Comparison of ENCODE assay signal across 14 mouse cellular contexts in genomic region chr4:132569115-132569514, GRCm38 (mm10). TPM values are rescaled to one million over a fixed set of nuclear protein-coding genes. Genes with fewer than 3 reads are reported as not detected.
DNase-seq lines count a peak whose midpoint lies in the region; ATAC-seq and TF ChIP-seq lines count a peak whose summit lies in the region.
"Had no signal": no experiment of that assay in that cellular context is flagged by ENCODE, and none has a peak within 500 bp of the region (broad histone marks: within the 10 kb centered on the region; RNA-seq: fewer than 3 reads in every experiment).

No protein-coding gene starts in this region.

- no peak for TF ChIP-seq POLR2A in spleen, adult 2 months (IDR thresholded peaks at IDR 0.05; ENCODE audit: low read depth, low read length)

- no peaks in the 10 kb centered on the region for H3K9me3 ChIP-seq in hindbrain, postnatal 0 days (ENCODE audit: low read length)
- no peaks in the 10 kb centered on the region for H3K9me3 ChIP-seq in hindbrain, embryonic 13.5 days
- no peaks in the 10 kb centered on the region for H3K9me3 ChIP-seq in stomach, postnatal 0 days (ENCODE audit: control insufficient read depth, low read length)
- H3K9me3 ChIP-seq: liver, embryonic 15.5 days; stomach, embryonic 15.5 days had no signal

- no peaks in the 10 kb centered on the region for H3K4me1 ChIP-seq in hindbrain, postnatal 0 days (ENCODE audit: insufficient read depth, low read length)
- H3K4me1 ChIP-seq in hindbrain, embryonic 13.5 days (replicated peaks), result no peaks in the 10 kb centered on the region
- peaks cover 9% of the 10 kb centered on the region; the same call in 1 of the 2 replicates for H3K4me1 ChIP-seq in spleen, adult 2 months (ENCODE audit: control insufficient read depth, insufficient read depth, insufficient read length)
- no peaks in the 10 kb centered on the region for H3K4me1 ChIP-seq in stomach, postnatal 0 days (replicated peaks; ENCODE audit: control insufficient read depth, insufficient read depth)

- no peak for TF ChIP-seq EP300 in stomach, postnatal 0 days (optimal IDR thresholded peaks at IDR 0.05)

- 93% methylated on average over 5 of the region's 5 CpGs for WGBS in hindbrain, postnatal 0 days
- WGBS in hindbrain, embryonic 13.5 days, result 91% methylated on average over 5 of the region's 5 CpGs
- WGBS in spleen, adult 2 months, result 96% methylated on average over 5 of the region's 5 CpGs
- 94% methylated on average over 5 of the region's 5 CpGs for WGBS in stomach, postnatal 0 days

- no peak overlapping the region for H3K4me3 ChIP-seq in hindbrain, postnatal 0 days (ENCODE audit: low read length)
- no peak overlapping the region for H3K4me3 ChIP-seq in hindbrain, embryonic 13.5 days
- H3K4me3 ChIP-seq in spleen, adult 2 months (ENCODE audit: extremely low read depth, insufficient read depth, insufficient read length), result no peak overlapping the region
- no peak overlapping the region for H3K4me3 ChIP-seq in stomach, postnatal 0 days (ENCODE audit: low read depth, low read length)
- H3K4me3 ChIP-seq: hindbrain, embryonic 10.5 days; liver, embryonic 15.5 days; megakaryocyte, embryonic 14.5 days; stomach, embryonic 15.5 days had no signal

- H3K36me3 ChIP-seq in hindbrain, postnatal 0 days (ENCODE audit: insufficient read depth, low read length), result no peaks in the 10 kb centered on the region
- H3K36me3 ChIP-seq in hindbrain, embryonic 13.5 days, result no peaks in the 10 kb centered on the region
- no peaks in the 10 kb centered on the region for H3K36me3 ChIP-seq in spleen, adult 2 months (ENCODE audit: control insufficient read depth, insufficient read depth, low read length)
- no peaks in the 10 kb centered on the region for H3K36me3 ChIP-seq in stomach, postnatal 0 days (ENCODE audit: control insufficient read depth, insufficient read depth, low read length)
- H3K36me3 ChIP-seq: hindbrain, embryonic 10.5 days; liver, embryonic 15.5 days; stomach, embryonic 15.5 days had no signal

- H3K27ac ChIP-seq in hindbrain, postnatal 0 days, result no peak overlapping the region
- H3K27ac ChIP-seq in hindbrain, embryonic 13.5 days, result no peak overlapping the region
- no peak overlapping the region for H3K27ac ChIP-seq in spleen, adult 2 months (ENCODE audit: insufficient read depth, low read length)
- H3K27ac ChIP-seq in stomach, postnatal 0 days (replicated peaks), result no peak overlapping the region
- H3K27ac ChIP-seq: hindbrain, embryonic 10.5 days; liver, embryonic 15.5 days; stomach, embryonic 15.5 days had no signal

- no peak overlapping the region for H3K9ac ChIP-seq in hindbrain, postnatal 0 days (replicated peaks; ENCODE audit: low read length)
- no peak overlapping the region for H3K9ac ChIP-seq in hindbrain, embryonic 13.5 days
- H3K9ac ChIP-seq in stomach, postnatal 0 days (ENCODE audit: low read length), result no peak overlapping the region
- H3K9ac ChIP-seq: liver, embryonic 15.5 days; stomach, embryonic 15.5 days had no signal

- DNase-seq in hindbrain, postnatal 0 days (ENCODE audit: low spot score), result no peak
- DNase-seq in spleen, adult 2 months (ENCODE audit: low read depth in 1 of 2, low spot score in 2 of 2), result no peak
- DNase-seq in spleen, postnatal 4 days (ENCODE audit: low spot score in 2 of 2), result no peak
- DNase-seq in R1 (ENCODE audit: low read depth, low spot score), result peak; percentile 79
- no peak for DNase-seq in stomach, postnatal 0 days (ENCODE audit: low spot score)
- DNase-seq in layer of hippocampus, postnatal 25 days (ENCODE audit: extremely low spot score in 1 of 2, low spot score in 1 of 2), result no peak
- DNase-seq: adrenal gland, postnatal 36 days; cerebellum, postnatal 25 days; kidney, postnatal 10 days had no signal

- no peak for ATAC-seq in hindbrain, postnatal 0 days
- no peak for ATAC-seq in hindbrain, embryonic 13.5 days (ENCODE audit: low FRiP score)
- ATAC-seq in stomach, postnatal 0 days (ENCODE audit: low FRiP score, low TSS enrichment), result no peak

- TF ChIP-seq CTCF in hindbrain, postnatal 0 days (IDR thresholded peaks at IDR 0.05; ENCODE audit: low read depth), result peak; percentile 52
- TF ChIP-seq CTCF in spleen, adult 2 months (IDR thresholded peaks at IDR 0.05; ENCODE audit: extremely low read depth, insufficient read depth, insufficient read length, insufficient replicate concordance), result peak; percentile 1; the same call in 1 of the 2 replicates
- peak; percentile 63 for TF ChIP-seq CTCF in stomach, postnatal 0 days (IDR thresholded peaks at IDR 0.05; ENCODE audit: low read depth)

- H3K4me2 ChIP-seq in hindbrain, postnatal 0 days (ENCODE audit: low read depth, low read length), result no peak overlapping the region
- no peak overlapping the region for H3K4me2 ChIP-seq in hindbrain, embryonic 13.5 days
- H3K4me2 ChIP-seq in stomach, postnatal 0 days (replicated peaks; ENCODE audit: low read depth), result no peak overlapping the region
- H3K4me2 ChIP-seq: liver, embryonic 15.5 days; stomach, embryonic 15.5 days had no signal

- H3K27me3 ChIP-seq in hindbrain, postnatal 0 days (ENCODE audit: insufficient read depth, low read length), result no peaks in the 10 kb centered on the region
- no peaks in the 10 kb centered on the region for H3K27me3 ChIP-seq in hindbrain, embryonic 13.5 days
- H3K27me3 ChIP-seq in spleen, adult 2 months (ENCODE audit: control insufficient read depth, insufficient read depth, low read length), result no peaks in the 10 kb centered on the region
- H3K27me3 ChIP-seq in stomach, postnatal 0 days (ENCODE audit: control insufficient read depth, insufficient read depth, low read length), result no peaks in the 10 kb centered on the region
- H3K27me3 ChIP-seq: liver, embryonic 15.5 days; stomach, embryonic 15.5 days had no signal

RNA-seq across cellular contexts. Expression of gene Ptafr, which starts 5.2 kb away (rescaled TPM):
- total RNA-seq in hindbrain, postnatal 0 days (2014; rRNA removed), result 0.32 and 0.63 TPM in 2 replicates
- polyA plus RNA-seq in hindbrain, postnatal 0 days (2015; fragmentation: Nextera tagmentation; extraction: Ambion mirVana), result 0.61 and 0.64 TPM in 2 replicates
- polyA plus RNA-seq in hindbrain, embryonic 13.5 days (2015; fragmentation: Nextera tagmentation; extraction: Ambion mirVana), result 0.82 and 0.83 TPM in 2 replicates
- 10.5 and 10.6 TPM in 2 replicates for polyA plus RNA-seq in spleen, adult 2 months (2012; rRNA removed)
- polyA plus RNA-seq in stomach, postnatal 0 days (2015; fragmentation: Nextera tagmentation; extraction: Ambion mirVana), result 0.88 and 0.90 TPM in 2 replicates
- total RNA-seq in layer of hippocampus, postnatal 25 days (2021), result 1 to 10 TPM; 1.4 to 1.9 TPM

RNA-seq across cellular contexts. Expression of gene Dnajc8, which starts 33.8 kb away (rescaled TPM):
- 64.6 and 95.5 TPM in 2 replicates for total RNA-seq in hindbrain, postnatal 0 days (2014; rRNA removed)
- polyA plus RNA-seq in hindbrain, postnatal 0 days (2015; fragmentation: Nextera tagmentation; extraction: Ambion mirVana), result 142 and 162 TPM in 2 replicates
- 154 and 156 TPM in 2 replicates for polyA plus RNA-seq in hindbrain, embryonic 13.5 days (2015; fragmentation: Nextera tagmentation; extraction: Ambion mirVana)
- 17.8 and 18.2 TPM in 2 replicates for polyA plus RNA-seq in spleen, adult 2 months (2012; rRNA removed)
- polyA plus RNA-seq in stomach, postnatal 0 days (2015; fragmentation: Nextera tagmentation; extraction: Ambion mirVana), result 103 and 116 TPM in 2 replicates
- 10 to 100 TPM; 84.5 to 88.5 TPM for total RNA-seq in layer of hippocampus, postnatal 25 days (2021)

RNA-seq across cellular contexts. Expression of gene Atpif1, which starts 35.7 kb away (rescaled TPM):
- 341 and 518 TPM in 2 replicates for total RNA-seq in hindbrain, postnatal 0 days (2014; rRNA removed)
- polyA plus RNA-seq in hindbrain, postnatal 0 days (2015; fragmentation: Nextera tagmentation; extraction: Ambion mirVana), result 1,637 and 1,748 TPM in 2 replicates
- 1,428 and 1,433 TPM in 2 replicates for polyA plus RNA-seq in hindbrain, embryonic 13.5 days (2015; fragmentation: Nextera tagmentation; extraction: Ambion mirVana)
- polyA plus RNA-seq in spleen, adult 2 months (2012; rRNA removed), result 69.5 and 73.4 TPM in 2 replicates
- 1,179 and 1,213 TPM in 2 replicates for polyA plus RNA-seq in stomach, postnatal 0 days (2015; fragmentation: Nextera tagmentation; extraction: Ambion mirVana)
- total RNA-seq in layer of hippocampus, postnatal 25 days (2021), result 100 to 1,000 TPM; 461 to 496 TPM

RNA-seq across cellular contexts. Expression of gene Sesn2, which starts 58.8 kb away (rescaled TPM):
- total RNA-seq in hindbrain, postnatal 0 days (2014; rRNA removed), result 22.8 and 25.7 TPM in 2 replicates
- polyA plus RNA-seq in hindbrain, postnatal 0 days (2015; fragmentation: Nextera tagmentation; extraction: Ambion mirVana), result 18.3 and 19.9 TPM in 2 replicates
- 6.6 and 8.1 TPM in 2 replicates for polyA plus RNA-seq in hindbrain, embryonic 13.5 days (2015; fragmentation: Nextera tagmentation; extraction: Ambion mirVana)
- 9.3 and 9.4 TPM in 2 replicates for polyA plus RNA-seq in spleen, adult 2 months (2012; rRNA removed)
- 7.6 and 8.2 TPM in 2 replicates for polyA plus RNA-seq in stomach, postnatal 0 days (2015; fragmentation: Nextera tagmentation; extraction: Ambion mirVana)
- 10 to 100 TPM; 13.2 to 13.3 TPM for total RNA-seq in layer of hippocampus, postnatal 25 days (2021)

Comparison
In these comparisons a context has a peak if more than half of its experiments do, and no peak if none do; other contexts are left out.
1. CTCF ChIP-seq: peak in every context shown above with its lines; median percentile 63 in stomach, postnatal 0 days; 52 in hindbrain, postnatal 0 days; 1 in spleen, adult 2 months.
2. RNA of gene Atpif1, which starts 35.7 kb away (polyA plus RNA-seq): 1,637 to 1,748 TPM in hindbrain, postnatal 0 days, 1,428 to 1,433 TPM in hindbrain, embryonic 13.5 days and 1,179 to 1,213 TPM in stomach, postnatal 0 days; 69.5 to 73.4 TPM in spleen, adult 2 months; every median in the first group is over 10 times any median in the second.